In genomic region chr1:180763828-180764227, GRCm38 (mm10) we compare ENCODE assay signal across 8 mouse cellular contexts. TPM values are rescaled to one million over a fixed set of nuclear protein-coding genes. Genes with fewer than 3 reads are reported as not detected.
DNase-seq lines count a peak whose midpoint lies in the region; ATAC-seq lines count a peak whose summit lies in the region.

No protein-coding gene starts in this region.

- DNase-seq in gastrocnemius, postnatal 10 days: peak; percentile 82
- DNase-seq in induced T-regulatory cell, adult 2 months (ENCODE audit: low read depth): peak; percentile 92
- DNase-seq in left cerebral cortex, adult 9 months (ENCODE audit: low spot score in 2 of 2): peak; percentile 44 to 91
- peak; percentile 88 to 91 for DNase-seq in right cerebral cortex, postnatal 10 days (ENCODE audit: low spot score in 2 of 2)
- DNase-seq in urinary bladder, postnatal 36 days (ENCODE audit: low spot score in 2 of 2): peak; percentile 75 to 84

- peak; percentile 33 for ATAC-seq in activated CD4-positive, CD25-positive, alpha-beta regulatory T cell, adult 4 months
- ATAC-seq in common myeloid progenitor, adult 5-6 weeks (replicated peaks; ENCODE audit: low read depth, poor library complexity, severe bottlenecking): peak; percentile 69
- ATAC-seq in megakaryocyte progenitor cell, adult 5-6 weeks (replicated peaks; ENCODE audit: poor library complexity): peak; percentile 74

RNA-seq across cellular contexts. Expression of gene Acbd3, which starts 38.0 kb away (rescaled TPM):
- 10 to 100 TPM; 11.5 to 11.9 TPM for polyA plus RNA-seq in activated CD4-positive, CD25-positive, alpha-beta regulatory T cell, adult 4 months (2017; shearing (Covaris generic))
- 38.8 and 39.6 TPM in 2 replicates for total RNA-seq in common myeloid progenitor, adult 5-6 weeks (2017)
- total RNA-seq in gastrocnemius, postnatal 10 days (2021): 10 to 100 TPM; 22.0 to 27.7 TPM
- 23.9 and 27.3 TPM in 2 replicates for total RNA-seq in megakaryocyte progenitor cell, adult 5-6 weeks (2015)
- 43.0 and 46.5 TPM in 2 replicates for total RNA-seq in megakaryocyte progenitor cell, adult 5-6 weeks (2017)

RNA-seq across cellular contexts. Expression of gene H3f3a, which starts 49.9 kb away (rescaled TPM):
- 100 to 1,000 TPM; 737 to 878 TPM for polyA plus RNA-seq in activated CD4-positive, CD25-positive, alpha-beta regulatory T cell, adult 4 months (2017; shearing (Covaris generic))
- total RNA-seq in common myeloid progenitor, adult 5-6 weeks (2017): 1,892 and 2,280 TPM in 2 replicates
- total RNA-seq in gastrocnemius, postnatal 10 days (2021): 100 to 1,000 TPM; 573 to 601 TPM
- total RNA-seq in megakaryocyte progenitor cell, adult 5-6 weeks (2015): 1,870 and 2,095 TPM in 2 replicates
- total RNA-seq in megakaryocyte progenitor cell, adult 5-6 weeks (2017): 1,724 and 1,809 TPM in 2 replicates

Comparison
In these comparisons a context has a peak if more than half of its experiments do, and no peak if none do; other contexts are left out.
1. Peak in every context shown above with its lines: DNase-seq and ATAC-seq.